Mouse (Mus musculus) C2C12 (cell line): ENCODE data around the gene Tmem131. TPM values are rescaled to one million over a fixed set of nuclear protein-coding genes. Genes with fewer than 3 reads are reported as not detected.

Experiments used
- H3K27me3 ChIP-seq: one replicate; pipeline ENCODE4 v1.6.1; 2011; ENCODE audit not compliant: control insufficient read depth, insufficient read depth, insufficient read length
- H3K36me3 ChIP-seq: one replicate; pipeline ENCODE4 v1.6.1; 2011; ENCODE audit not compliant: control insufficient read depth, insufficient read depth
- H3K4me3 ChIP-seq: one replicate; pipeline ENCODE4 v1.5.1; 2011; ENCODE audit warnings: mild to moderate bottlenecking, control low read depth; ENCODE audit not compliant: poor library complexity, insufficient read depth, severe bottlenecking
- H3K79me2 ChIP-seq: one replicate; pipeline ENCODE4 v1.6.1; 2011; ENCODE audit not compliant: control insufficient read depth, insufficient read depth
- H3K79me3 ChIP-seq: one replicate; pipeline ENCODE4 v1.6.1; 2011; ENCODE audit warnings: low read depth, control low read depth
- H3ac ChIP-seq: one replicate; pipeline ENCODE3; 2011; ENCODE audit warnings: low read depth; ENCODE audit not compliant: control insufficient read depth, insufficient read length
- CEBPB ChIP-seq: IDR thresholded peaks from one replicate; pipeline ENCODE4 v1.6.1; 2011; ENCODE audit warnings: low read depth, mild to moderate bottlenecking, control low read depth, moderate library complexity
- CTCF ChIP-seq: IDR thresholded peaks from one replicate; pipeline ENCODE4 v1.5.1; 2011; ENCODE audit not compliant: control insufficient read depth, insufficient read depth, insufficient read length
- FOSL1 ChIP-seq: IDR thresholded peaks from one replicate; pipeline ENCODE4 v1.8.0; 2011; ENCODE audit warnings: mild to moderate bottlenecking, low read length; ENCODE audit not compliant: poor library complexity, insufficient read depth, severe bottlenecking
- MAX ChIP-seq: IDR thresholded peaks from one replicate; pipeline ENCODE4 v1.6.1; 2011; ENCODE audit warnings: mild to moderate bottlenecking, control low read depth
- MYOD1 ChIP-seq: IDR thresholded peaks from one replicate; pipeline ENCODE4 v1.6.1; 2011; ENCODE audit warnings: low read depth; ENCODE audit not compliant: control insufficient read depth, insufficient read length
- MYOG ChIP-seq: IDR thresholded peaks from one replicate; pipeline ENCODE4 v1.6.1; 2011; ENCODE audit not compliant: control insufficient read depth, insufficient read length; ENCODE audit errors: extremely low read depth
- USF1 ChIP-seq: IDR thresholded peaks from one replicate; pipeline ENCODE4 v1.6.1; 2011; ENCODE audit warnings: low read depth, mild to moderate bottlenecking, control low read depth, moderate library complexity
- long read RNA-seq, 2 experiments: library from polyadenylated mRNA; unstranded; transcript quantifications; one replicate each; pipeline ENCODE4 v2.0.0; 2019 to 2020
- polyA plus RNA-seq: library from polyadenylated mRNA; unstranded; fragments of >200 nt; fragmentation: generic; extraction: Trizol; gene quantifications from one replicate; pipeline ENCODE4 v1.2.1, GENCODE M21; 2012; ENCODE audit warnings: missing spikeins

Gene Tmem131
- polyA plus RNA-seq, result 12.9 TPM
- long read RNA-seq, experiment 1, partial matches to known transcripts, result 1 of 2 reads
- long read RNA-seq, experiment 1, other reads (novel, unspliced or antisense), result 1 of 2 reads
- long read RNA-seq, experiment 2, partial matches to known transcripts, result 23 of 28 reads
- long read RNA-seq, experiment 2, other reads (novel, unspliced or antisense), result 5 of 28 reads

GRCm38 (mm10) chr1:36943653-36944052 lies at the start of gene Tmem131:
Gene Tmem131, minus strand, starts transcription at chr1:36943666.
- H3K79me3 ChIP-seq, result peaks cover 1% of the 10 kb centered on the region
- peaks cover 8% of the 10 kb centered on the region for H3K79me2 ChIP-seq
- no peak for TF ChIP-seq USF1
- TF ChIP-seq CEBPB, result no peak
- no peak for TF ChIP-seq CTCF
- no peak for TF ChIP-seq MYOD1
- no peak for TF ChIP-seq MAX
- TF ChIP-seq MYOG, result no peak
- no peak for TF ChIP-seq FOSL1
- no peak within 1 kb of the TSS for H3K4me3 ChIP-seq
- H3ac ChIP-seq, result no peak within 1 kb of the TSS
- no peaks in the 10 kb centered on the region for H3K27me3 ChIP-seq
- no peaks in the 10 kb centered on the region for H3K36me3 ChIP-seq

GRCm38 (mm10) chr1:36988561-36988960 lies 45.1 kb upstream of the Tmem131 start:
- no peak for TF ChIP-seq CEBPB
- no peak for TF ChIP-seq USF1
- TF ChIP-seq MYOD1, result no peak
- no peak for TF ChIP-seq MAX
- no peak for TF ChIP-seq FOSL1
- TF ChIP-seq MYOG, result no peak
- no peak for TF ChIP-seq CTCF
- Histone ChIP-seq H3K79me2 (no peaks in the 10 kb centered on the region), H3K27me3 (peaks cover 6% of the 10 kb centered on the region), H3ac (no peak overlapping the region), H3K79me3 (no peaks in the 10 kb centered on the region), H3K36me3 (no peaks in the 10 kb centered on the region), H3K4me3 (no peak overlapping the region)

- Histone ChIP-seq H3K36me3 (no peaks in the 10 kb centered on the region), H3ac (no peak overlapping the region), H3K79me3 (no peaks in the 10 kb centered on the region), H3K4me3 (no peak overlapping the region), H3K79me2 (no peaks in the 10 kb centered on the region), H3K27me3 (peaks cover 6% of the 10 kb centered on the region)
- TF ChIP-seq CEBPB, result no peak
- TF ChIP-seq USF1, result no peak
- no peak for TF ChIP-seq MYOD1
- no peak for TF ChIP-seq FOSL1
- TF ChIP-seq MYOG, result no peak
- TF ChIP-seq CTCF, result no peak
- TF ChIP-seq MAX, result no peak
Measured at GRCm38 (mm10) chr1:36988161-36988560, 44.7 kb upstream of the Tmem131 start.

GRCm38 (mm10) chr1:36987172-36988148 lies 44.0 kb upstream of the Tmem131 start:
- no peaks in the 10 kb centered on the region for H3K36me3 ChIP-seq
- H3K79me3 ChIP-seq, result no peaks in the 10 kb centered on the region
- H3K79me2 ChIP-seq, result no peaks in the 10 kb centered on the region
- TF ChIP-seq FOSL1, result no peak
- TF ChIP-seq USF1, result no peak
- no peak for TF ChIP-seq MYOG
- no peak for TF ChIP-seq CEBPB
- peaks cover 6% of the 10 kb centered on the region for H3K27me3 ChIP-seq
- H3K4me3 ChIP-seq, result no peak overlapping the region
- no peak overlapping the region for H3ac ChIP-seq

- no peak overlapping the region for H3K4me3 ChIP-seq
- peaks cover 6% of the 10 kb centered on the region for H3K27me3 ChIP-seq
- H3K36me3 ChIP-seq, result no peaks in the 10 kb centered on the region
- no peak overlapping the region for H3ac ChIP-seq
- H3K79me2 ChIP-seq, result no peaks in the 10 kb centered on the region
- TF ChIP-seq CTCF (no peak), MYOG (no peak), CEBPB (no peak)
- no peaks in the 10 kb centered on the region for H3K79me3 ChIP-seq
Measured at GRCm38 (mm10) chr1:36986396-36987160, 43.1 kb upstream of the Tmem131 start.
